Mouse (Mus musculus) heart, postnatal 10 days (tissue): Measurements from ENCODE around the gene Evi5. TPM values are rescaled to one million over a fixed set of nuclear protein-coding genes. Genes with fewer than 3 reads are reported as not detected.
A peak's percentile ranks its signal among the peaks of the same experiment; 100 is the strongest.

ENCODE experiments used
- DNase-seq, 2 experiments: peaks; one replicate each; pipeline ENCODE4 v3.0.0; 2021
- intact Hi-C: fragments of 180-260 bp; cut with DNase I; formaldehyde crosslinking; loops from one replicate; pipeline ENCODE4 v1.15.1; 2025
- total RNA-seq, 2 experiments: library from RNA; stranded (reverse); gene quantifications; 2 replicates each; pipeline ENCODE4 v1.2.3; 2021

Gene Evi5
- total RNA-seq = 10 to 100 TPM; 38.8 to 39.6 TPM

DNA sequence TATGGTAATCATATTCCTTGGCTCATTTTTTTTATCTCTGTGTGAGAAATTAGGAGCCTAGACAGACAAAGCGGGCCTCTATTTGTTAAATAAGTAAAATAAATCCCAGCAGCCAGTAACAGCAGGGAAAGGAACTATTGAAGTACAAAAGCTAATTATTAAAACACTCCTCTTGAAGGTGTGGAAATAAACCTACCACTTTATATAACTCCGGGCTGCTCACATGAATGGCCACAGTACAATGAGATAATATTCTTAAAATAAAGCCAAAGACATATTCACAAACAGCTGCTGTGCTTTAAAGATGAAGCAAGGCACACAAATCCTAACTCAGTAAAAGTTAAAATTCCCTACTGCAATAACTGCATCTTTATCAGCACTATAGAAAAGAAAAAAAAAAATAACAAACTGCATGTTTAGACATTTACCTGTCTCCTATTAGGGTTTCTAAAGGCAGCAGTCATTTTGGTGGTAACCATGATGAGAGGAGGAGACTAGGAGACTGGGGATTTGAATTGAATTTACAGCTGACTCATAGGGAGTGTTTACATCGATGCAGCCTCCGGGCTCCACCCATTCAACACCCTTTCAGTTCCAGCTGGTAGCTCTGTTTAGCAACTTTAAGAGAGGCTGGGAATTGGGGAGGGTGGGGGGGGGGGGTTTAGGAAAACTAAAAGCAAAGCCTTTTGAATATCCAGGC, at the start of gene Evi5:
Gene Evi5, minus strand, starts transcription at position 547 of the 700 bp plus-strand sequence.
- intact Hi-C loops = no loop called here
- DNase-seq = peak in 1 of 2 experiments; percentile 19

DNA sequence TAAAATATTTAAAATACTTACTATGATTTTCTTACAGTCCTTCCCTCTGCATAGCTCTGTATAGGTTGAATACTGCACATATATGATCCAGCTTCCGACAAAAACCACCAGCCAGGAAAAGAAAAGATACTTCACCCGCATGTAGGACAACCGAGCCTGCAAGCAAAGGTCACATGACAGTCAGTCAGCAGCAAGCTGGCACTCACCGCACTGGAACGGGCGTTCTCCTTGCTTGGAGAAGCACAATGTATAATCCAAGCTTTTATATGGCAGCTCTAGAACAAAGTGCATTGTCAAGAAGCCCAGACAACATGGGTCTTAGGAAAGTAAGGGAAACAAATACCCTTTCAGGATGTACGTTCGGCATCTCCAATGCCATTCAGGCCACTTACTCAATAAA, 49.7 kb upstream of the Evi5 start:
- peak in 1 of 2 experiments; percentile 26 for DNase-seq
- intact Hi-C loops = loop anchor here (2.0 to 5.0 kb wide), 2 partner anchors 80 to 238 kb away; no protein-coding TSS in a partner anchor

DNA sequence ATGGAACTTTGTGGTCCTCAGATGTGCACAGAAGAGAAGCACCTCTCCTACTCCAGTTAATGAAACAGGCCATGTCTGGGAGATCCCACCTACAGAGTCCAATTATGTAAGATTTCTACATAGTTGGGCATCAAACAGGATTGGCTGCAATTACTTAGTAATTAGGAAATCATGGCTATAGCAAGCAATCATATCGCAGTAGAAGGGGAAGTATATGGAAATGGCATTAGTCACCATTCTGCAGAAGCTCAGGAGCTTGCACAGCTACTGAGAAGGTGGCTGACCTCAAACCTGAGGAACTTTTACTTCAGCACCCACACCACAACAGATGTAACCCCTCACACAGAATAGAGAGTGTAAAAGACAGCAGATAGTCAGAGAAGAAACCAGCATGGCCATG, 47.9 kb upstream of the Evi5 start:
- intact Hi-C loops = loop anchor here (5.0 kb wide), 1 partner anchor 239 kb away; no protein-coding TSS in a partner anchor
- no peak for DNase-seq

DNA sequence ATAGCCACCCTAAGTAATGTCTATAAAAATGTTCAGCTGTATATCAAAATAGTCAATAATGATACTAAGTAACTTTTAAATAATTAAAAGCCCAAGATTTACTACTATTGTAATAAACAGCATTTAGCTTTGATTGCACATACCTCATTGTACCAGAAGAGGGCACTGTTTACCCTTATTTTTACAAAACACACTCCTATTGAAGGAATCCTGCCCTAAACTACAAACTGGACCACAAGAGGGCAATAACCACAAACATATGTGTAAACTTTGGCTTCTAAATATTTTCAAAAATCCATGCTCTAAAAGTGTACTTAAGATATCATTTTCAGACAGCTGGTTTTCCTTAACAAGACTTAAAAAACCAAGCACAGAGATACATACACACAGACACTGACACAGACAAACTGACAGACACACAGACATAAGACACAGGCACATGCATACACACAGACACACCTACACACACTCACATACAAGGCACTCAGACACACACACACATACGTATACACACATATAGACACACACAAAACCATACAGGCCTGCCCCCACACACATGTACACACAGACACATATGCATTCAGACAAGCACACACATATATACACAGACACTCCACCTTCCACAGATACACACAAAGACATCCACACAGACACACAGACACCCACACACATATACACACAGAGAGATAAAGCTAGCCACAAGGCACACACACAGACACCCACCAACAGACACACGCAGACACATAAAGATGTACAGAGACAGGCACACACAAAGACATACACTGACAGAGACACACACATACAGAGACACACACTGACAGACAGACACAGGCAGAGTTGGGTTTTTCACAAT, 46.7 kb upstream of the Evi5 start:
- intact Hi-C loops = loop anchor here (1.0 to 5.0 kb wide), 3 partner anchors 65 to 241 kb away; no protein-coding TSS in a partner anchor
- DNase-seq = peak; percentile 69 to 79

DNA sequence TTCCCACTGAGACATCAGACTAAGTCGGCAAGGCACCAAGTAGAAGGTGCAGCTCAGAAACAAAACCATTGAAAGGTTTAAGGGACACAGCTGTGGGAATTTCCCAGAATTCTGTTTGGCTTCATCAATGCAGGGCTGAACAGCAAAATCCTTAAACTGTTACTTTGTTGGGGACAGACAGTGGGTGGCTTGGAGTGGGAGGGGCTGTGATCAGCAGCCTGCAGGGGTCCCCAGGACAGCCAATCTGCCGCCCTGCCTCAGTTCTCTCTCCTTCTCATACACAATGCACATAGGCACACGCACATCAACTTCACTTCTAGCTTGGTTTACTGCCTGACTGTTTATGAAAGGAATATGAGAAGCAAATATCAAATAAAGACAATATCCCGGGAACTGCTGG, 40.4 kb upstream of the Evi5 start:
- intact Hi-C loops = no loop called here
- DNase-seq = no peak

DNA sequence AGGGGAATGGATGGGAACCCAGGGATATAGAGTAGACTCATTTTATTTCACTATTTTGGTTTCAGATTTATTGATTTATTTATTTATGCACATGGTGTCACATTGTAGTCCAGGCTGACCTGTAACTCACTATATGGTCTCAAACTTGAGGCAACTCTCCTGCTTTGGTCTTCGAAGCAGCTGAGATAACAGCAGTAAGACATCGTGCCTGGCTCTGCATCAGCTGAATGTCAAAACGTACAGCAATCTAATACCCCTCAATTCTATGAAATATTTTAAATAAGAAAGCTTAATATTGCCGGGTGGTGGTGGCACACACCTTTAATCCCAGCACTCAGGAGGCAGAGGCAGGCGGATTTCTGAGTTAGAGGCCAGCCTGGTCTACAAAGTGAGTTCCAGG, 36.1 kb upstream of the Evi5 start:
- DNase-seq = no peak
- intact Hi-C loops = no loop called here

DNA sequence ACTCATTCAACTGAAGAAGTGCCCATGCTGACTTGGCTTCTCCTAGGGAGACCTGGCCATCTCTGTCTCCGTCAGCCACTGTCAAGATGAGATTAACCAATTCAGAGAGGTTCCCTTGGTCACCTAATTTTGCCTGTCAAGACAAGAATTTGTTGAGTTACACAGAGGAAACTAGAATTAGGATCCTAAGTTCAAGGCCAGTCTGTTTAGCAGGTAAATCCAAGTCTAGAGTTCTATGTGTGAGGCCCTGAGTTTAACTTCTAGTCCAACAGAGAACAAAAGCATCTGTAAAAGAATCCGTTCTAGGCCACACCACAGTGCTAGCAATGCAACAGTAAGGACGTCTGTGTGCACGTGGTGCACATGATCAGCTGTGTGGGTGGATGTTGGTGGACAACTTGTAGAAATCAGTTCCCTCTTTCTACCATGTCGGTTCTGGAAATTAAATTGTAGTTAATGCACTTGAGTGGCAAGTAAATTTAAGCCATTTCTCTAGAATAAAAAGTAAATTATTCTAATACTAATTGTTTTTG, 35.2 kb upstream of the Evi5 start:
- intact Hi-C loops = no loop called here

DNA sequence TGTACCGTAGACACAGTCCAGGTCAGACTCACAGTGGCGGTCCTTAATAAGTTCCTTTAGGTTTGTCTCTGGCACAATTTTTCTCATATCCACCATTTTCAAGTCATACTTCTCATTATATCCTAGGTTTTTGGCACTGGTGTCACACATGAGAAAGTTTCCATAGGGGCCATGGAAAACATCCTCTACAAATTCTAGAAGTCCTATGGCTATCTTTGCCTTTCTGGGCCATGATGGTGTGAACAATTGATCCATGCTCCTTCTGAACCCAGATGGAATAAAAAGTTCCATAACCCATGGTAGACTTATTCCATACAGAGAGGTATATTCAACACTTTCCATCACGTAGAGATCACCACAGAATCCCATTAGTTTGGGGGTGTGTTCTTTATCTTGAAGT, 34.8 kb upstream of the Evi5 start:
- intact Hi-C loops = no loop called here

More for the DNA sequence above, 35.2 kb upstream of the Evi5 start:
- DNase-seq = no peak

DNA sequence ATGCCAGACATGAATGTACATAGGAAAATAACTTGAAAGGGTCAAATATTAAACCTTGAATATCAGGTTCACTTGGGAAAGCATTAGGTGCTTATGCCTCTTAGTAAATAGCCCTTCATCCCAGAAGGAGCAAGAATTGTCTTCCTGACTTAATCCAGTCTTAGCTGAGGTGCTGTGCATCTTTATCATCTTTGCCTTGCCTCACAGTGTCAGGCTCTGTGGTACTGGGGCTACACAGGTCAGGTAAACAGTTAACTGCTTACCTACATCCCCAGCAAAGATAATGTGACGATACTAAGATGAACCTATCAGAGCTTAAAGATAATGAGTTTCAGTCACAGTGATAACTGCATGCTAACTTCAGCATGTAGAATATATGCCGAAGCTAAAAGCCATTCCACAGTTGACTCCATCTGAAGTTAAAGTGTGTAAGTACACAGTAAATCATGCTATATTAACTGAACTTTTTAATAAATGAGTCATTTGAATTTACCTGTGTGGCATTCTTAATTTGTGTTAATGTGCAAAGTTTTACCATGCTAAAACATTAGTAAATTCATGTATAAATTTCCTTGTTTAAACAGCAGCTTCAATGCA, 33.7 kb upstream of the Evi5 start:
- intact Hi-C loops = no loop called here
- DNase-seq = no peak

More for the DNA sequence above, 34.8 kb upstream of the Evi5 start:
- DNase-seq = no peak

DNA sequence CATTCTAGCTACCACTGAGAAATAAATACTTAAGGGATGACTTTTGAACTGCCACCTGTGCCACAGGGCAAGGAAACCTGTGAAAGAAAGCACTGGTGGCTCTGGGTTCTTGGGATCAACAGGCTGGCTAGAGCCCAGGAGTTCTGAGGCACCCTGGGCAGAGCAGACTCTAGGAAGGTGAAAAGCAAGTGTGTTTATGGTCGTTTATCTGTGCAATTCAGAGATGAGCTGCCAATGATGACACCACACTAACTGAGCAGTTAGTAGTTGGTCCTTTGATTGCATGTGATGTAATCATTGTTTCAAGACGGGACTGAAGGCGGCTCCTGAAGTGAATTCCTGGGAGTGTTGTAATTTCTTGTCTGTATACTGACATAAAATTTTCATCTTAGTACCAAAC, 29.4 kb upstream of the Evi5 start:
- intact Hi-C loops = no loop called here

DNA sequence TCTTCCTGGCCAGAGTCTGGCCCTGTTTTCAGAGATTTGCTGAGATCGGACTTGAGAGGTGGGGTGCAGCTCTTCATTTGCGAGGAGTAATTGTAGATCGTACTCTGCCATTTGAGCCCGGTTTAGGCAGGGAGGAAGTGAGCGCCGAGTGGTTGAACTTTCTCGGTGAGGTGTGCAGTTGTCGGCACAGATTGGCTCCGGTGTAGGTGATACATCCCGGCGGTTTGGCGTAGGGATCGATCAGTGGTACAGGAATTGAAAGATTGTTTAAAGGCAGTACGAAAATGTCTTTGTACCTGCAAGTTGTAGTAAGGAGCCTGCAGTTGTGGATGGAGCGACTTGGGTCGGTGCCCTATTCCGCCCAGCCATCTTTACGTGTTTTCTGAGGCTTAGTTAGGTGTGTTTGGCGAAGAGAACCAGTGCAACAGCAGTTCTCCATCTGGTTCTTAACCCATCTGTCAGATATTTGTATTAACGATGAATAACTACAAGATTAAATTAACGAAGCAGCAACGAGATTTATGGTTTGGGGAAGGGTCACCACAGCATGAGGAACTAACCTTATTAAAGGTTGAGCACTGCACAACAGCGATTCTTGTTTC, 26.2 kb upstream of the Evi5 start:
- DNase-seq = no peak
- intact Hi-C loops = loop anchor here (2.0 kb wide), 1 partner anchor 32 kb away; no protein-coding TSS in a partner anchor

More for the DNA sequence above, 29.4 kb upstream of the Evi5 start:
- DNase-seq = no peak

DNA sequence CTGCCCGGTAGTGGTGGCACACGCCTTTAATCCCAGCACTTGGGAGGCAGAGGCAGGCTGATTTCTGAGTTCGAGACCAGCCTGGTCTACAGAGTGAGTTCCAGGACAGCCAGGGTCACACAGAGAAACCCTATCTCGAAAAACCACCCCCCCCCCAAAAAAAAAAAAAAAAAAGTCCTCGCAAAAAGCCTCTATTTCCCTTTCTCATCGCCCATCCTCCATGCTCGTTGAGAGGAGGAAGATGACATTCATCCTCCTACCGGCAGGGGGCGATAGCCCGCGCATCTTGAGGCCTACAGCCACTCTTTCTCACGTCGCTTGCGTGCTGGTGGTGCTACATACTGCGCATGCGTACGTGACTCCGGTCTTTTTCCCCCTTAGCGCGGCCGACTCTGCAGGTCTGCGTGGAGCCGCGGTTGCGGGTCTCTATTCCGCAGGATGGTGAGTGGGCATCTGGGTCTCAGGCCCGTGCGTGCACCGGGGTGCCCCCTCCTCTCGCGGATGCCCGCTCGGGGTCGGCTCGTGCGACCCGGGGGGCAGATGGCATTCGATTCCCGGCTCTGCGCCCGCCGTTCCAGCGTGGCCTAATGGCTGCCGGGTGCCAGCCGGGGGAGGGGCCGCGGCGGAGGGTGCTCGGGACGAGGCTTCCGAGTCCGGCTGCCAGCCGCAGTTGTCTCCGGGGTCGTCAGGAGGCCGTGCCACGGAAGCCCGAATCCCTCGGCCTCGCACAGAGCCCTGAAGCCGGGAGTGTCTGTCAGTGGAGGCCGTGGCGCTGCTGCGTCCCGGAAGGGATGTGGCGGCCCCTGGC, 25.5 kb upstream of the Evi5 start, which contains the start of gene Rpl5:
Gene Rpl5, plus strand, starts transcription at position 297 of the 808 bp plus-strand sequence.
- DNase-seq = peak; percentile 96 to 98
- intact Hi-C loops = loop anchor here (2.0 kb wide), 1 partner anchor 32 kb away; no protein-coding TSS in a partner anchor

DNA sequence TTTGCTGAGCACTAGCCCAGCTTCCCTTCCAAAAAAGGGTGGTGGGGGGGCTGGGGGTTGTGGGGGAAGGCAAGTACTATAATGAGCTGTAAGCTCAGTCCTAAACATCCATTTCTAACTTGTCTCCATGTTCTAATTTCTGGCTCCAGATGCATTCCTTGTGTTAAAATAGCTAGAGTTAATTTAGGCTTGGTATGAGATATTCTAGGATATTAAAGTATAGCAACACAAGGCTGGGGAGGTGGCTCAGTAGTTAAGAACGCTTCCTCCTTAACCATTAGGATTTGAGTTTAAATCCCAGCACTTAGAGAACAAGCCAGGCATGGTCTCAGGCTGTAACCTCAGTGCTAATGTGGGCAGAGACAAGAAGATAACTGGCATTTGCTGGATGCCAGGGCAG, 21.4 kb upstream of the Evi5 start:
- no peak for DNase-seq
- intact Hi-C loops = no loop called here

DNA sequence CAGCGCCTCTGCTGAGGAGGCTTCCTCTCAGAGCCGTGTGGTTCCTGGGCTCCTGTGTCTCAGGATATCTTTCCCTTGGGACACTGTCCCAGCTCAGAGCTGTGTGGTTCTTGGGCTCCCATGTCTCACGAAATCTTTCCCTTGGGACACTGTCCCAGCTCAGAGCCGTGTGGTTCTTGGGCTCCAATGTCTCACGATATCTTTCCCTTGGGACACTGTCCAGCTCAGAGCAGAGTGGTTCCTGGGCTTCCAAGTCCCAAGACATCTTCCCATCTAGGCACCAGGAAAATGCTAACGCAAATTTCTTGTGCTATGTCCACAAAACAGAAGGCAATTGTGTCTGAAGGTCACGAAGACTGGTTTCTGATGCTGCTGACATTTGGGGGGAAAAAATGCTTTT, 19.8 kb upstream of the Evi5 start:
- intact Hi-C loops = loop anchor here (5.0 kb wide), 1 partner anchor 212 kb away; no protein-coding TSS in a partner anchor
- DNase-seq = peak; percentile 26 to 57

DNA sequence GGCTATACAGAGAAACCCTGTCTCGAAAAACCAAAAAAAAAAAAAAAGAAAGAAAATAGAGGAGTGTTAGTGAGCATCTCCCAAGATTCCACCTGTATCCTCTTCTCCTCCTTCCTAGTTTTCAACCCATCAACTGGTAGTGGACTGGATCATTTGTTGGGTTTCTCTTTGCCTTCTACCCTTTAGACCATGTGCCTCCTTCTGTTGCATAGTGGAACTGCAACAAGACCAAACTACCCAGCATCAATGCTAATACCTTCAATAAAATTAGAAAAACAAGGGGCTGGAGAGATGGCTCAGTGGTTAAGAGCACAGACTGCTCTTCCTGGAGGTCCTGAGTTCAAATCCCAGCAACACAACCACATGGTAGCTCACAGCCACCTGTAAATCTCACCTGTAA, 16.6 kb upstream of the Evi5 start:
- DNase-seq = peak in 1 of 2 experiments; percentile 65
- intact Hi-C loops = loop anchor here (2.0 to 5.0 kb wide), 3 partner anchors 103 to 281 kb away; no protein-coding TSS in a partner anchor

DNA sequence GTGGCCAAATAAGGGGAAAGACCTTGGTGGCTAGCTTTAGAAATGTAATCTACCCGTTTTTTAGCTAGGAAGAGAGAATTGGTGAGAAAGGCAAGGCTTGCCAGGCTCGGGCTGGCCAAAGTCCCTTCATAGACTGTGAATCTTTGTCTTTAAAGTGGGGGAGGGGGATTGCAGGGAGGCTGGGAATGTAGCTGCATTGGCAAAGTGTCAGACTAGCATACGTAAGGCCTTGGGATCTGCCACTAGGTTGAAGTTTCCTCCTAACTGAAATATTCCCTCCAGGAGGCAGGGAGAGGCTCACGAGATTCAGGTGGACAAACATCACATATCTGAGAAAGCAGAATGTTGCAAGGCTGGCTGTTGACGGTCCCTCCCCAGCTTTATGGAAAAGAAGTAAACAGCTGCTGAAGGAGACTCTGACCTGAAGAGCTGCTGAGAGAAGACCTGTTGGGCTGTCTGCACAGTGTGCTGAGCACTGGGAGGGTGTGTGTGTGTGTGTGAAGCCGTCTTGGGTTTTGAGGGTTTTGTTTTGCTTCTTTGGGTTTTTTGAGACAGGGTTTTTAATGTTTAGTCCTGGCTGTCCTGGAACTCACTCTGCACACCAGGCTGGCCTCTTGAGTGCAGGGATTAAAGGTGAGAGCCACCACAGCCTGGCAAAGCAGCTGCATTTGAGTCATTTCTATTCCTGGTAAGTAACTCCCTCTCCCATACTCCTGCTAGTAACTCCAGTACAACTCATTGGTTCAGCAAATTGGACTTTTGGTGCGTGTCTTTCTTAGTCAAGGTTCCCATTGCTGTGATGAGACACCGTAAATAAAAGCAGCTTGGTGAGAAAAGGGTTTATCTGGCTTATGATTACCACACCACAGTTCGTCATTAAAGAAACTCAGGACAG, 15.3 kb upstream of the Evi5 start:
- DNase-seq = no peak
- intact Hi-C loops = loop anchor here (2.0 to 5.0 kb wide), 3 partner anchors 101 to 279 kb away; no protein-coding TSS in a partner anchor

DNA sequence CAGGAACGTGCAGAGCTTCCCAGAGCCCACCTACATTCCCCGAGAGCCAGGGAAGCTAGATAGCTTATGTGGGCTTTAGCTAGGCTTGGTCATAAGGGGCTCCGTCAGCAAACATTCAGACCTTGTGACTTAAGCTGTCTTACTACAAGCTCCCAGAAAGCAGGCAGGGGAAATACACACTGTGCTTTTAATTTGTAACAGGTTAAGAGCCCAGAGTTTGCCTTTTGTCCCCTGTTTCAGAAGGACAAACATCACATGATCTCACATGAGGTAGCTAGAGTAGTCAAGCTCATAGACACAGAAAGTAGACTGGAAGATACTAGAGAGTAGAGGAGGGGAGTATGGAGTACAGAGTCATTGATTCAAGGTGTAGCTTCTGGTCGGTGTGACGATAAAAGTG, 5.8 kb upstream of the Evi5 start:
- no peak for DNase-seq

DNA sequence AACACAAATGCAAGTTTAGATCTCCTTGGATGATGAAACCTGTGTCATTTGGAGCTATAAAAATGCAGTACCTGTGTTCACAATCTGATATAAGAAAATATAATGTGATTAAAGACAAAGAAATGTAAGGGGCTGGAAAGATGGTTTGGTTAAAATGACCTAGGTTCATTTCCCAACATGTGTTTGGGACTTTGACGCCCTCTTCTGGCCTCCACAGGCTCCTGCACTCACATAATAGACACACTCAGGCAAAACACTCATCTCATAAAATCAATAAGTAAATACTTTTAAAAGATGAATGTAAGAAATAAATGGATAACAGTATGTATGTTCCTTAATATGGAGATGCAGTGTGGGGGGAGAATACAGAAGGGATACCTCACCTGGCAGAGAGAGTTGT, 2.1 kb upstream of the Evi5 start:
- intact Hi-C loops = no loop called here
- no peak for DNase-seq

More for the DNA sequence above, 5.8 kb upstream of the Evi5 start:
- intact Hi-C loops = no loop called here
